Mouse (Mus musculus) left cerebral cortex, postnatal 14 days (tissue): Measurements from ENCODE around the gene Tgfbr3. TPM values are rescaled to one million over a fixed set of nuclear protein-coding genes. Genes with fewer than 3 reads are reported as not detected.

Experiments
- DNase-seq, 2 experiments: peaks; one replicate each; pipeline ENCODE4 v3.0.0; 2021 to 2022; ENCODE audit warnings: low spot score in 2 of 2, mixed read lengths in 1 of 2
- intact Hi-C: fragments of 180-260 bp; cut with DNase I; formaldehyde crosslinking; loops from one replicate; pipeline ENCODE4 v1.15.1; 2025
- long read RNA-seq, 2 experiments: library from polyadenylated mRNA; stranded (forward); transcript quantifications; one replicate each; pipeline ENCODE4 v2.0.0; 2021
- total RNA-seq, 2 experiments: library from RNA; stranded (reverse); gene quantifications; 2 replicates each; pipeline ENCODE4 v1.2.3; 2021

Gene Tgfbr3
- 1 to 10 TPM; 9.3 TPM for total RNA-seq
- long read RNA-seq, experiment 1, partial matches to known transcripts, result 2 of 3 reads
- long read RNA-seq, experiment 1, other reads (novel, unspliced or antisense), result 1 of 3 reads
- long read RNA-seq, experiment 2, full-length matches to known transcripts, result 1 of 1 reads
- long read RNA-seq, experiment 2, partial matches to known transcripts, result 0 of 1 reads
- long read RNA-seq, experiment 2, other reads (novel, unspliced or antisense), result 0 of 1 reads

- peak; percentile 62 to 70 for DNase-seq
- intact Hi-C loops, result loop anchor here (5.0 kb wide), 1 partner anchor 297 kb away; no protein-coding TSS in a partner anchor
Observed at GRCm38 (mm10) chr5:107289234-107289764, at the start of gene Tgfbr3. Gene Tgfbr3 (minus strand): TSS chr5:107289629.

- intact Hi-C loops, result no loop called here
Observed at GRCm38 (mm10) chr5:107330916-107331421, 41.5 kb upstream of the Tgfbr3 start, which contains the start of gene Brdt. Gene Brdt (plus strand): TSS chr5:107331159.

GRCm38 (mm10) chr5:107320703-107321102, 31.3 kb upstream of the Tgfbr3 start:
- intact Hi-C loops, result loop anchor here (1.0 to 2.0 kb wide), 3 partner anchors 324 to 460 kb away; no protein-coding TSS in a partner anchor
- DNase-seq, result peak; percentile 9 to 39

More at GRCm38 (mm10) chr5:107330916-107331421, 41.5 kb upstream of the Tgfbr3 start, which contains the start of gene Brdt:
- DNase-seq, result no peak

GRCm38 (mm10) chr5:107317141-107317540, 27.7 kb upstream of the Tgfbr3 start:
- no peak for DNase-seq
- intact Hi-C loops, result no loop called here

GRCm38 (mm10) chr5:107307432-107307831, 18.0 kb upstream of the Tgfbr3 start:
- no peak for DNase-seq
- intact Hi-C loops, result no loop called here

- DNase-seq, result no peak
- intact Hi-C loops, result no loop called here
Observed at GRCm38 (mm10) chr5:107304117-107304825, 14.8 kb upstream of the Tgfbr3 start.

GRCm38 (mm10) chr5:107303350-107303861, 14.0 kb upstream of the Tgfbr3 start:
- no peak for DNase-seq
- intact Hi-C loops, result no loop called here

- no peak for DNase-seq
- intact Hi-C loops, result no loop called here
Observed at GRCm38 (mm10) chr5:107298854-107299253, 9.4 kb upstream of the Tgfbr3 start.

- DNase-seq, result no peak
- intact Hi-C loops, result no loop called here
Observed at GRCm38 (mm10) chr5:107296512-107297322, 7.3 kb upstream of the Tgfbr3 start.

- DNase-seq, result no peak
Observed at GRCm38 (mm10) chr5:107295817-107296511, 6.5 kb upstream of the Tgfbr3 start.

GRCm38 (mm10) chr5:107295061-107295816, 5.8 kb upstream of the Tgfbr3 start:
- DNase-seq, result no peak

More at GRCm38 (mm10) chr5:107295817-107296511, 6.5 kb upstream of the Tgfbr3 start:
- intact Hi-C loops, result no loop called here

GRCm38 (mm10) chr5:107294041-107294440, 4.6 kb upstream of the Tgfbr3 start:
- intact Hi-C loops, result no loop called here
- DNase-seq, result no peak

More at GRCm38 (mm10) chr5:107295061-107295816, 5.8 kb upstream of the Tgfbr3 start:
- intact Hi-C loops, result no loop called here

- DNase-seq, result no peak
- intact Hi-C loops, result loop anchor here (5.0 kb wide), 1 partner anchor 298 kb away; no protein-coding TSS in a partner anchor
Observed at GRCm38 (mm10) chr5:107289986-107290385, 557 bp upstream of the Tgfbr3 start.

GRCm38 (mm10) chr5:107288427-107289233, 799 bp downstream of the Tgfbr3 start:
- DNase-seq, result peak in 1 of 2 experiments; percentile 18
- intact Hi-C loops, result loop anchor here (5.0 kb wide), 1 partner anchor 296 kb away; no protein-coding TSS in a partner anchor

GRCm38 (mm10) chr5:107287908-107288267, 1.5 kb downstream of the Tgfbr3 start:
- intact Hi-C loops, result loop anchor here (5.0 kb wide), 1 partner anchor 296 kb away; no protein-coding TSS in a partner anchor
- no peak for DNase-seq

GRCm38 (mm10) chr5:107287254-107287907, 2.0 kb downstream of the Tgfbr3 start:
- intact Hi-C loops, result loop anchor here (5.0 kb wide), 1 partner anchor 295 kb away; no protein-coding TSS in a partner anchor
- DNase-seq, result peak in 1 of 2 experiments; percentile 22
